Mouse (Mus musculus) v-Abl transformed pro-B cells (cell line): ENCODE data around the gene Fam83g.

ENCODE experiments used
- in situ Hi-C, 2 experiments: fragments of 400-800 bp; cut with MboI; formaldehyde crosslinking; loops; one replicate each; pipeline ENCODE4 v1.15.1; 2025; ENCODE audit not compliant: unreplicated experiment in 2 of 2

Fam83g gene

DNA sequence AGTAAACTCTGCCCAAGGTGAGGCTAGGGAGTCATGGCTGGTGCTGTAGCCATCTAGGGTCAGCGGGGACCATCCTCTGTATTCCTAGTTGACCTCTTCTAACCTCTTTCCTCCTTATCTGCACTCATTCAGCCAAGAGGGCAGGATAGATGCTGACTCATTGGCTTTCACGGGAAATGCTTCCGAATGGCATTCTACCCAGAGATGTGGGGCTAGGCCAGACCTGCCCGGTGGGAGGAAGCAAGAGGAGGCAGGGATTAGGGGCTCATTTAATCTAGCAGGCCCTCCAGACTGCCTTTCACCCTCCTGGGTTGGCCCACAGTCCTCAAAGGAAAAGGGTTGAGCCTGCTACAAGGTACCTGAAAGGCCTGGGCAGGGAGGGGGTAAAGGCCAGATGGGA lies 22.3 kb downstream of the Fam83g start:
- in situ Hi-C loops, result no loop called here

- in situ Hi-C loops, result no loop called here
Measured at GRCm38 (mm10) chr11:61708928-61709327, 25.0 kb downstream of the Fam83g start.

- in situ Hi-C loops, result loop anchor here (10.0 kb wide), 2 partner anchors 209 to 519 kb away; partner anchors contain the start of gene B9d1 (in 1 of the 2)
Measured at GRCm38 (mm10) chr11:61713157-61713855, 29.4 kb downstream of the Fam83g start.

GRCm38 (mm10) chr11:61714346-61715117 lies 30.6 kb downstream of the Fam83g start:
- in situ Hi-C loops, result loop anchor here (5.0 to 10.0 kb wide), 7 partner anchors 87 to 522 kb away; partner anchors contain the start of gene B9d1 (in 2 of the 2)

GRCm38 (mm10) chr11:61715130-61715529 lies 31.2 kb downstream of the Fam83g start:
- in situ Hi-C loops, result loop anchor here (5.0 to 10.0 kb wide), 7 partner anchors 88 to 523 kb away; partner anchors contain the start of gene B9d1 (in 2 of the 2)

GRCm38 (mm10) chr11:61717990-61718389 lies 34.1 kb downstream of the Fam83g start:
- in situ Hi-C loops, result loop anchor here (5.0 to 10.0 kb wide), 7 partner anchors 91 to 526 kb away; partner anchors contain the start of gene B9d1 (in 2 of the 2)

DNA sequence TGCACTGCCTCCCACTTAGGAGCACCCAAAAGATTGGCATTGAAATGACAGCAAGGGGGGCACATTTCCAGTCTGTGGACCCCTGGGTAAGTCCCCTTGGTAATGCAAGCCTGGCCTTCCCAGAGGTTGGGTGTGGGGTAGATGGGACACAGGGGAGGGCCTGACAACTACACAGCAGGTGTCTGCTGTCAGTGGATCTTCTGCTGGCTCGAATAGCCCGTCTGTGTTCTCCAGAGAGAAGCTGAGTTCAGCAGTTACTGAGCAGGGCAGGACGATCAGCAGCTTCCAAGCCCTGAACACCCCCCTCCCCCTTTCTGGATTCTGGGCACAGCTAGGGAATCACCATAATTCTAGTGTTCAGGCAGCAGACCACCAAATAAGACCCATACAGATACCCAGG lies 35.5 kb downstream of the Fam83g start:
- in situ Hi-C loops, result loop anchor here (5.0 to 10.0 kb wide), 7 partner anchors 92 to 527 kb away; partner anchors contain the start of gene B9d1 (in 2 of the 2)

DNA sequence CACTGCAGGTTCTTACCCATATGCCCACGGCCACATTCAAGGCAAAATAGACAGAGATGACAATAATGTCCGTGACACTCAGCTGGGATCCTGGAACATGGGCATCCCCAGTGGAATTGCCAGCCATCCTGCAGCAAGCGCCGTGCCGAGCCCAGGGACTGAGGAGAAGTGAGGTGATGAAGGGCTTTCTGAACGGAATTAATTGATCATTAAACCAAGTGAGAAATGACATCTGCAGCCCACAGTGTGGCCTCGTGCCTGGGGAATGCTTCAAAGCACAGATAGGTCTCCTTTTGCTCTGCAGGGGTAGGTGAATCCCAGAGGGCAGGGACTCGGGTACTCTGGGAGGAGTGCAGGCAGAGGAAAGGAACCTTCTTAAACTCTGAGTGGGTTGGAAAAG lies 35.9 kb downstream of the Fam83g start:
- in situ Hi-C loops, result loop anchor here (5.0 to 10.0 kb wide), 7 partner anchors 93 to 528 kb away; partner anchors contain the start of gene B9d1 (in 2 of the 2)

DNA sequence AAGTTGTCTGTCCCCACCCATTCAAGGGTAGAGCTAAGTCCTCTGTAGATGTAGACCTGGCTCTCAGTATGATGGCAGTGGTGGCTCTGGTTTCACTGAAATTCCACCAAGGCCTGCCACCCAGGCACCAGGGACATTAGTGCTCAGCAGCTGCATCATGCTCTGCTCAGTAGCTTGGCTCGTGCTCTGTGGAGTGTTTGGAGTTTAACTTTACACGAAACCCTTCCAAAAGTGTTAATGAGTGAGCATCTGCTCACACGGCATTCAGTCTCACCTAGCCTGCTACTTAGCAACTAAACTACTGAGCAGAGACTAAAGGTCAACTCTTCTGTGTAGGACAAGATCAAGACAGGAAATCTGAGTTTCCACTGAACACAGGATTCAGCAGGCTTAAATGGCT lies 36.7 kb downstream of the Fam83g start, which contains the start of gene Slc5a10:
Gene Slc5a10, minus strand, starts transcription at position 191 of the 400 bp plus-strand sequence.
- in situ Hi-C loops, result no loop called here

DNA sequence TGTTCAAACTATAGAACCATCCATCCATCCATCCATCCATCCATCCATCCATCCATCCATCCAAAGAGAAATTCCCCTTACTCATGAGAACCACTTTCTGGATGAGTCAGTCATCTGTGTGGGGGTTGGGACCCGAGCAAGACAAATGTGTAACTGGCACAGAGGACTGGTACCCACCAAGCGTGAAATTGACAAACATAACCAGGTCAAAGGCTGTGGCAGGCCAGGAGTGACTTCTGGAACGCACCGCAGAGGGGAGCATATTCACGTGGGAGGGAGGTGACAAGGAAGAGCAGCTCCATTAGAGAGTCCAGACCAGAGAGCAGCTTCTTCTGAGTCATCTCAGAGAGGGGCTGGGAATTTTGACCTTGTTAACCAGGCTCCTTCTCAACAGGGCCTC lies 38.2 kb downstream of the Fam83g start:
- in situ Hi-C loops, result no loop called here

DNA sequence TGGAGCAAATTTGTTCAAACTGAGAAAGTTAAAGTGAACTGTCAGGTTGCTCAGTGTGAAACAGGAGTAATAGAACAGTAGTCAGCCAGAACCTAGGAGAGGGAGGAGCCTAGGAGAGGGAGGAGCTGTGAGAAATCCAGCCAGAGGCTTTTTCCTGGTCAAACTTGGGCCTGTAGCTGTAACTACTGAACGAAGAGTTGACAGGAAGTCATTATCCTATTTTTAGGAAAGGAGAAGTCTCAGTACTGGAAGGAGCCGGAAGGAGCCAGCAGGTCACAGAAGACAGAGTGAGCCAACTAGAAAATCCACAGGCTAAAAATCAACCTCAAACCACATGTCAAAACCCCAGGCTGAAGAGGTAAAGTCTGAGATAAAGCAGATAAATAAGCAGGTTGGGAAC lies 44.1 kb downstream of the Fam83g start:
- in situ Hi-C loops, result no loop called here

GRCm38 (mm10) chr11:61732672-61733071 lies 48.8 kb downstream of the Fam83g start:
- in situ Hi-C loops, result no loop called here

DNA sequence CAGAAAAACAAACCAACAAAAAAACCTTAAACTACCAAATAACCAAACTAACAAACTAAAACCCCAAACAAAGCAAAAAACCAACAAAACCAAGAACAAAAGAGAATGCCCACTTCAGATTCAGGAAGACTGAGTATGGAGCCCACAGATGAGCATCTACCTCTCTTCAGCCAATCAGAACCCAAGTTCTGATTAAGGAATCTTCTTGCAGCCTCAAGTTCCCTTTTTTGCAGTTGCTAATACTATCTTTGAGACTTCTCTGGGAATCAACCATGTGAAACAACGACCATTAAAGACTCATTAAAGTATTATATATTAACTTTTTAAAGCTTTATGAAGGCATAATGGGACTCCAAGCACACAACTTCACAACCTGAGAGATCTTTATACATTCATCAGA lies 53.4 kb downstream of the Fam83g start:
- in situ Hi-C loops, result no loop called here

DNA sequence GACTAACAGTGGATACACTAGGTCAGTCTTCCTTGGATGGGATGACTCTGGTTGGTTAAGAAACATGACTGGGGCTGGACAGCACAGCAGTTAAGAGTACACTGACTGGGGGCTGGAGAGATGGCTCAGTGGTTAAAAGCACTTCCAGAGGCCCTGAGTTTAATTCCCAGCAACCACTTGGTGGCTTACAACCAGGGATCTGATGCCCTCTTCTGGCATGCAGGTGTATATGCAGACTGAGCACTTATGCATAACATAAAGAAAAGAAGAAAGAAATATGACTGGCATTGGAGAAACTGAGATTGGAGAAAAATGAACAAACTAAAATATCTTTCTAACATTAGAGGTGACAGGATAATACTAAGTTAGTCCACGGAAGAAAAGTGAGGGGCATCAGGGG lies 56.6 kb downstream of the Fam83g start:
- in situ Hi-C loops, result no loop called here

GRCm38 (mm10) chr11:61743768-61744167 lies 59.9 kb downstream of the Fam83g start:
- in situ Hi-C loops, result no loop called here

GRCm38 (mm10) chr11:61744460-61744859 lies 60.6 kb downstream of the Fam83g start:
- in situ Hi-C loops, result no loop called here

- in situ Hi-C loops, result no loop called here
Measured at GRCm38 (mm10) chr11:61745781-61746180, 61.9 kb downstream of the Fam83g start.

- in situ Hi-C loops, result no loop called here
Measured at GRCm38 (mm10) chr11:61747161-61747560, 63.3 kb downstream of the Fam83g start.

DNA sequence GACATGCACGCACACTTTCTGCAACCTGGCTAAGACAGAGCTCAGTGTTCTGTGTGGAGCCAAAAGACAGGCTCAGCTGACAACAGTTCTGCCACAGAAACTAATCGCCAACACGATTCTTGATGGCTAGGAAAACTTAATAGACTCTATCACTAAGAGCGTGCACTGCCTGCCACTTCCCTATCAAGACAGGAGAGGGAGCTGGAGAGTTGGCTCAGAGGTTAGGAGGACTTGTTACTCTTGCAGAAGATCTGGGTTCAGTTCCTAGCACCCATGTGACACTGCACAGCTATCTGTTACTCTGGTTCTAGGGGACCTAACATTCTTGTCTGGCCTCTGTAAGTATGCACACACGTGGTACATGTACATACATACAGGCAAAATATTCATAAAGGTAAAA lies 67.7 kb downstream of the Fam83g start:
- in situ Hi-C loops, result loop anchor here in 1 of 2 experiments (25.0 kb wide), 1 partner anchor 1939 kb away; the partner anchor contains the start of gene Flcn

- in situ Hi-C loops, result loop anchor here in 1 of 2 experiments (25.0 kb wide), 1 partner anchor 1945 kb away; the partner anchor contains the start of gene Flcn
Measured at GRCm38 (mm10) chr11:61757151-61757550, 73.3 kb downstream of the Fam83g start.
